Mouse (Mus musculus): ENCODE data around the gene Rgmb. TPM values are rescaled to one million over a fixed set of nuclear protein-coding genes. Genes with fewer than 3 reads are reported as not detected.

Rgmb gene
- 12.5 and 15.0 TPM in 2 replicates for polyA plus RNA-seq (2015; fragmentation: Nextera tagmentation; extraction: Ambion mirVana)

DNA sequence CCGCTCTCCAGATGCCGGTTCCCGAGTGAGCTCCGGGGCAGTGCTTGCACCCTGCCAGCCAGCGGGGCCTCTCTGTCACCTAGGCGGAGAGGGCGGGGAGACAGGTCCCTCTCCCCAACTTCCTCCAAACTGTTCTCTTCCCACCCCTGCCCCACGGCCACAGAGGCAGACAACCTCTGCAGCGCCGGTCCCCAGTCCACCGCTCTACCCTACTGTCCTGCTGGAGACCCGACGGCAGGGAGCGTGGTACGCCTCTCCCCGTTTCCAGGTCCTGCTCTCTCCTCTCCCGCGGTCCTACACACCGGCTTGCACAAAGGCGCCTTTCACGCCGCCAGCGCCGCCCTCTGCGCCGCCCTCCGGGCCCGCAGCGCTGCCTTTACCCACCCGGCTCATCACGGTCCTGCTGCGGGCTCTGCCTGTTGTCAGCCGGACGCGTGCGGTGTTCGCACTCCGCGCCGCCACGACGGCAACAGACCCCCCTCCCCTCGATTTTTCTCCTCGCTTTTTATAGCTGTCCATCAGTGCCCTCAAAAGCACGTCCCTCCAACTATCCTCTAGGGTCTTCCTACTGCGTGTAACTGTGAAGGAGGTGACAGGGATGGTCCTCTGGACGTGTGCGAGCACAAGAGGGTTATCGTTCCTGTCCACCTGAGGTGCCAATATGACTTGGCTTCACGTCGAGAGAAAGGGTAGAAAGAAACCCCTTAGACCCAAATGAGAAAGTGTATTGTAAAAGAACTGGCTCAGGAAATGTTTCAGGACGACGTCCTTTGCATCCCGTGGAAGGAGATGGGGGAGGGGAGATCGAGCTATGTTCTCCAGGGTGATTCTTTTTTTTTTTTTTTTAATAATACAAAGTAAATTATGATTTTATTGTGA, at the start of gene Rgmb:
Gene Rgmb, minus strand, starts transcription at position 274 of the 879 bp plus-strand sequence.
- peak within 1 kb of the TSS; percentile 98 for H3K4me2 ChIP-seq (ENCODE audit: low read length)
- peak; percentile 51 for DNase-seq (ENCODE audit: low spot score)
- H3K27me3 ChIP-seq (ENCODE audit: insufficient read depth, low read length), result no peaks in the 10 kb centered on the region
- TF ChIP-seq CTCF (IDR thresholded peaks at IDR 0.05; ENCODE audit: low read depth), result no peak
- no peaks in the 10 kb centered on the region for H3K9me3 ChIP-seq (replicated peaks; ENCODE audit: low read length)
- H3K36me3 ChIP-seq (ENCODE audit: insufficient read depth, low read length), result no peaks in the 10 kb centered on the region
- peaks cover 7% of the 10 kb centered on the region; the same call in 1 of the 2 replicates for H3K4me1 ChIP-seq (replicated peaks; ENCODE audit: insufficient read depth, low read length)
- WGBS, result 1% methylated on average over 55 of the region's 55 CpGs
- peak; percentile 18; the same call in 1 of the 2 replicates for ATAC-seq (replicated peaks; ENCODE audit: low FRiP score, low read depth)
- peak within 1 kb of the TSS; percentile 83 for H3K27ac ChIP-seq
- H3K9ac ChIP-seq (ENCODE audit: low read depth, low read length), result peak within 1 kb of the TSS; percentile 63
- H3K4me3 ChIP-seq (replicated peaks; ENCODE audit: low read depth, low read length), result peak within 1 kb of the TSS; percentile 54

DNA sequence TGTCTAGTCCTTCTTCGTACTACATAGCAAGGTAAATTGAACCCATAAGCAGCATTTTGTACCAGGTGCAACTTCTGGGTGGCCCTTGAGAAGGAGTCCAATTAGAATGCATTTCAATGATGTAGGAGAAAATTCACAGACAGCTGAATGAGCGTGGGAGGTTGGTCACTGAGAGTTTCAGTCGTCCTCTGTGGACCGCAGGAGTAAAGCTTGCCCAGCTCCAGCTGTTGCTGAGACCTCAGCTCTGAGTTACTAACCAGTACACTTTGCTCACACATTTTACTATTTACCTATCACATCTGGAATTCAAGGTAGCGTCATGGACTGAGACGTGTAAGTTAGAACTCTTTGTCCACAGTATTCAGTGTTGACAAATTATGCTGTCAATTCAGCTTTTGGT, 43.9 kb upstream of the Rgmb start:
- Histone ChIP-seq H3K27me3 (ENCODE audit: insufficient read depth, low read length) (no peaks in the 10 kb centered on the region), H3K27ac (no peak overlapping the region), H3K36me3 (ENCODE audit: insufficient read depth, low read length) (no peaks in the 10 kb centered on the region), H3K4me1 (replicated peaks; ENCODE audit: insufficient read depth, low read length) (no peaks in the 10 kb centered on the region), H3K9ac (ENCODE audit: low read depth, low read length) (no peak overlapping the region), H3K4me3 (replicated peaks; ENCODE audit: low read depth, low read length) (no peak overlapping the region), H3K4me2 (ENCODE audit: low read length) (no peak overlapping the region), H3K9me3 (replicated peaks; ENCODE audit: low read length) (no peaks in the 10 kb centered on the region)
- ATAC-seq (replicated peaks; ENCODE audit: low FRiP score, low read depth) (no peak), DNase-seq (ENCODE audit: low spot score) (no peak)
- 55% methylated on average over 6 of the region's 6 CpGs for WGBS
- TF ChIP-seq CTCF (IDR thresholded peaks at IDR 0.05; ENCODE audit: low read depth), result no peak

DNA sequence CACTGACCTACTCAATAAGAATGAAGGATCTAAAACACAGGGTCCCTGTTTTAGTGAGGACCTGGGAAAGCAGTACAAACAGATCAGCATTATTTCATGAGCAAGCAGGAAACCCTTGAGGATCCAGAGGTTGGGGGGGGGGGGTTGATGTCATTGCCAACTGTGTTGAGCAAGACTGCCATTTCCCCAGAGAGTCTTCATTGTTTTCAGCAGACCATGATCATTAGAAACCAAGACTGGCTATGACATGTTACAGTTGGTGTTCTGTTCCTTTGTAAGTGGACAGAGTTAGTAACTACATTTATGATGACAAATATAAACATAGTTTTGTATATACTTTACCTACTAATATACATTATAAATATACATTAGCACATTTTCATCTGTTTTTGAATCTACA, 41.3 kb upstream of the Rgmb start:
- Histone ChIP-seq H3K4me2 (ENCODE audit: low read length) (no peak overlapping the region), H3K27me3 (ENCODE audit: insufficient read depth, low read length) (no peaks in the 10 kb centered on the region), H3K9me3 (replicated peaks; ENCODE audit: low read length) (no peaks in the 10 kb centered on the region), H3K4me3 (replicated peaks; ENCODE audit: low read depth, low read length) (no peak overlapping the region), H3K27ac (no peak overlapping the region), H3K36me3 (ENCODE audit: insufficient read depth, low read length) (no peaks in the 10 kb centered on the region), H3K9ac (ENCODE audit: low read depth, low read length) (no peak overlapping the region), H3K4me1 (replicated peaks; ENCODE audit: insufficient read depth, low read length) (no peaks in the 10 kb centered on the region)
- DNase-seq (ENCODE audit: low spot score) (no peak), ATAC-seq (replicated peaks; ENCODE audit: low FRiP score, low read depth) (no peak)
- no peak for TF ChIP-seq CTCF (IDR thresholded peaks at IDR 0.05; ENCODE audit: low read depth)

DNA sequence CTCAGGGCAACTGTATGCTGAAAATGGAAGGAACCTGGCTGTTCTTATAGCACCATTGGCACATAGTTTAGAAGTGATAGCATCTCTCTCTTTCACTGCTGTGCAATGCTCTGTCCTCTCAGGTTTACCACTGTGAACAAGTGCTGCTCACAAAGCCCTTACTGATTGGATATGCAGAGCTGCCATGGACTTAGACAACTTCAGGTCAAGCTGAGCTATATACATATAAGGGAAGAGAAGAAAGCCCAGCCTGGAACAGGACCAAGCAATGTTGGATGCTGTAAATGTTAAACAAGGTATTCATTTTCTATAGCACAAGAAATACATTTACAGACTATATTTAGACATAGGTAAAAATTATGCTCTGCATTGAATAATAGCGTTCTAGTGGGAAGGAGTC, 34.4 kb upstream of the Rgmb start:
- DNase-seq (ENCODE audit: low spot score), result no peak
- Histone ChIP-seq H3K9ac (ENCODE audit: low read depth, low read length) (no peak overlapping the region), H3K4me3 (replicated peaks; ENCODE audit: low read depth, low read length) (no peak overlapping the region), H3K4me1 (replicated peaks; ENCODE audit: insufficient read depth, low read length) (no peaks in the 10 kb centered on the region), H3K27ac (no peak overlapping the region), H3K9me3 (replicated peaks; ENCODE audit: low read length) (no peaks in the 10 kb centered on the region), H3K4me2 (ENCODE audit: low read length) (no peak overlapping the region), H3K36me3 (ENCODE audit: insufficient read depth, low read length) (no peaks in the 10 kb centered on the region), H3K27me3 (ENCODE audit: insufficient read depth, low read length) (no peaks in the 10 kb centered on the region)
- no peak for TF ChIP-seq CTCF (IDR thresholded peaks at IDR 0.05; ENCODE audit: low read depth)
- no peak for ATAC-seq (replicated peaks; ENCODE audit: low FRiP score, low read depth)
- 90% methylated on average over 1 of the region's 1 CpGs for WGBS

DNA sequence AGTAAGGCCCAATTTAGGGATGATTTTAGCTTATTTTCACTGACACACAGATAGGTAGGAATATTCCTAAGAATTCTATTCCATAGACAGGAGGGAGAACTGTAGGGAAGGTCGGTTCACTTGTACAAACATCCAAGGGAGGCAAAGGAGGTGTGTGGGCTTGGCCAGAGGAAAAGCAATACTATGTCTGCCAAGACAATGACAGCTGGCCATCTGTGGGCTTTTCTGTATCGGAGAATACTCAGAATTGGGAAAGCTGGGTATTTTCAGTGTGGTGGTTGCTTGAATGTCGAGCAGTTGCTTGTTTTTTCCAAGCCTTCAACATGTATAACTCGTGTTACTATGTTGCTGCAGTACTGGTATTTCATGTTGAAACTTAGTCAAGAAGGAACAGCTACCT, 31.5 kb upstream of the Rgmb start:
- H3K4me1 ChIP-seq (replicated peaks; ENCODE audit: insufficient read depth, low read length), result no peaks in the 10 kb centered on the region
- H3K9me3 ChIP-seq (replicated peaks; ENCODE audit: low read length), result no peaks in the 10 kb centered on the region
- DNase-seq (ENCODE audit: low spot score) (no peak), ATAC-seq (replicated peaks; ENCODE audit: low FRiP score, low read depth) (no peak)
- H3K27ac ChIP-seq, result no peak overlapping the region
- no peak for TF ChIP-seq CTCF (IDR thresholded peaks at IDR 0.05; ENCODE audit: low read depth)
- H3K9ac ChIP-seq (ENCODE audit: low read depth, low read length), result no peak overlapping the region
- no peak overlapping the region for H3K4me3 ChIP-seq (replicated peaks; ENCODE audit: low read depth, low read length)
- no peaks in the 10 kb centered on the region for H3K27me3 ChIP-seq (ENCODE audit: insufficient read depth, low read length)
- no peak overlapping the region for H3K4me2 ChIP-seq (ENCODE audit: low read length)
- WGBS, result 70% methylated on average over 4 of the region's 4 CpGs
- no peaks in the 10 kb centered on the region for H3K36me3 ChIP-seq (ENCODE audit: insufficient read depth, low read length)

DNA sequence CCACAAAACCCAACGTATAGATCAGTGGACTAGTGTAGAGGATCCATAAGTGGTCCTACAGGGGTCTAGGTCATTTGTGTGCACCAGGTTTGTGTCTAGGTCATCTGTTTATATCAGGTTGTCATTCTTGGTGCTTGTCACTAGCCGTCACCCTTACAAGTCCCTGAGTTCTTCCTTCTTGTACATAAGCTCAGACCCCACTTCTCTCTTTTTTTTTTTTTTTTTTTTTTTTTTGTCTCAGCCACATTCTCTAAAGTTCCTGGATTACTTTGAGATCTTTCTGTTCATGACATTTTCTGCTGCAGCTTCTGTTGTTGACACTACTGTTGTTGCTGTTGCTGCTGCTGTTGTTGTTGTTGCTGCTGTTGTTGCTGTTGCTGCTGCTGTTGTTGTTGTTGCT, 22.3 kb upstream of the Rgmb start:
- H3K27me3 ChIP-seq (ENCODE audit: insufficient read depth, low read length), result no peaks in the 10 kb centered on the region
- DNase-seq (ENCODE audit: low spot score) (no peak), ATAC-seq (replicated peaks; ENCODE audit: low FRiP score, low read depth) (no peak)
- H3K4me2 ChIP-seq (ENCODE audit: low read length), result no peak overlapping the region
- no peaks in the 10 kb centered on the region for H3K4me1 ChIP-seq (replicated peaks; ENCODE audit: insufficient read depth, low read length)
- TF ChIP-seq CTCF (IDR thresholded peaks at IDR 0.05; ENCODE audit: low read depth), result no peak
- no peaks in the 10 kb centered on the region for H3K9me3 ChIP-seq (replicated peaks; ENCODE audit: low read length)
- H3K27ac ChIP-seq, result no peak overlapping the region
- no peaks in the 10 kb centered on the region for H3K36me3 ChIP-seq (ENCODE audit: insufficient read depth, low read length)
- H3K9ac ChIP-seq (ENCODE audit: low read depth, low read length), result no peak overlapping the region
- H3K4me3 ChIP-seq (replicated peaks; ENCODE audit: low read depth, low read length), result no peak overlapping the region
- WGBS, result 73% methylated on average over 2 of the region's 2 CpGs

All from kidney, postnatal 0 days (tissue).